Mouse (Mus musculus): ENCODE measurements around the gene Psmb2.

Gene Psmb2

DNA sequence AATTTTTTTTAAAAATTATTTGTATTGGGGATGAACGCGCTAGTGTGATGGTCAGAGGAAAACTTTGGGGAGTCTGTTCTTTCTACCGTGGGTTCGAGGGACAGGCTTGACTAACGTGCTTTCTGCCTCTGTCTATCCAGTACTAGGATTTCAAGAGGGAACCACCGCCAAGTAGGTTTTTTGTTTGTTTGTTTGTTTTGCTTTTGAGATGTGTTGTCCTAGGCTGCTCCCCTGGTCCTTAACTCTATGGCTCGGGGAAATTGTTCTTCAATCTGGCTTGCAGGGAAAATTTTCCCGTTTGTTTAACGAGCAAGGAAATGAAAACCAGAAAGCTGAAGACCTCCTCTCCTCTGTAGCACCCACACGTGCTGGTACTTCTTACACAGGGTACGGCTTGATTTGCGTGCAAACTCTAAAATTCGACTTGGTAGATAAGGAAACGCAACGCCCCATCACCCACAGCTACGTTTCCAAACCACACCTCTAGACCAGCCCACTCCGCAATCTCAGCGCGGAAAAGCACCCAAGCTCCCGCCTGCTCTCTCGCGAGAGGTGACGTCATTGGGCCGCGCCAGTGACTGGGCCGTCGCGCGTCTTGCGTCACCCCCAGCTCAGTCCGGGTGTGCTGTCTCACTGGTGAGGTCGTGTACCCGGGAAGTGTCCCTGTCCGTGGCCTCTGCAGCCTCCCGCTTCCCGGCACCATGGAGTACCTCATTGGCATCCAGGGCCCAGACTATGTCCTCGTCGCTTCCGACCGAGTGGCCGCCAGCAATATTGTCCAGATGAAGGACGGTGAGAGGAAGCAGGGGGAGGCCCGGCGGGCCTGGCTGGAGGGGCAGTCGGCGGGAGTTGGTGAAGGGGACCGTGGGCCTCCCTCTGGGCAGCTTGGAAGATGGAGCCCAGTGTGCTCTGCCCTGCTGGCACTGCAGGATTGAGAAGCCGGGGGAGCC lies at the start of gene Psmb2:
Psmb2 (plus strand) TSS at position 577 of the 950 bp plus-strand sequence.
- peak; percentile 89 to 97 for DNase-seq (ENCODE audit: low spot score in 2 of 2)

DNA sequence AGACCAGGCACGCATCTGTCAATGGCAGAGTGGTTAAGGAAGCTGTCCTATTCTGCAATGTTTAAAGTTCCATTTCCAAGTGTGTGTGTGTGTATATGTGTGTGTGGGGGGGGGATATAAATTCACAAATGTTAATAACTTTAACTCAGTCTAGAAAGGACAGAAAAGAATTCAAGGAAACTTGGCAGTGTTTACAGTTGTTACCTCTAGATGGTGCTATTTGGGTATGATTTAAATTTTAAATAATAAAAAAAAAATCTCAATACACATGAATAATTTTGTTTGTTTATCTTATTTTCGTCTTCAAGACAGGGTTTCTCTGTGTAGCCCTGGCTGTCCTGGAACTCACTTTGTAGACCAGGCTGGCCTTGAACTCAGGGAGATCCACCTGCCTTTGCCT lies 45.5 kb upstream of the Psmb2 start:
- DNase-seq (ENCODE audit: low spot score in 2 of 2) = no peak

DNA sequence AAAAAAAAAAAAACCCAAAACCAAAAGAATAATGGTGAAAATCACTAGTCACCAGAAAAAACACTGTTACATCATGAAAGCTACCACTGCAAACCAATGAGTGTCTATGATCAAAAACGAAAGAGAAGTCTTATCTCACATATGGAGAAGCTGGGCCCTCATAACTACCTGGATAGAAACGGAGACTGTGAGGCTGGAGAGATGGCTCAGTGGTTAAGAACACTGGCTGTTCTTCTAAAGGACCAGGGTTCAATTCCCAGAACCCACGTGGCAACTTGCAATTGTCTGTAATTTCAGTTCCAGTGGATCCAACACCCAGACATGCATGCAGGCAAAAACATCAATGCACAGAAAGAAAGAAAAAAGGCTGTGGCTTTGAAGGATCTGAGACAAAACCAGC lies 44.8 kb upstream of the Psmb2 start:
- DNase-seq (ENCODE audit: low spot score in 2 of 2) = no peak

DNA sequence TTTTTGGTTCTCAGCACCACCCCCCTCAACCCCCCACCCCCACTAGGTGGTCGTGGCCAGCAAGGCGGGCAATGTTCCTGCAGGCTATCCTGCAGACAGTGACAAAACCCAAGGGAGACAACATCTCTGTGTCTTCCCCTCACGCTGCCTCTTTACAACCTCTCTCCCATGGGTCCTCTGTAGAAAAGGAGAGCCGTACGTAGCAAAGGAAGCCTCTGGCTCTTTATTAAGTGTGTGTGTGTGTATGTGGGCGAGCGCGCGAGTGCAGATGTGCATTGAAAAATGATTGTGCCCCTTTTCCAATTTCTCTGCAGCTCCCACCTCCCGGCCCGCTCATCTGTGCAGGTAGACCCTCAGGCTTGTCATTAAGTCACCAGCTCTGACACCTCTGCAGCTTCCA lies 41.1 kb upstream of the Psmb2 start:
- no peak for DNase-seq (ENCODE audit: low spot score in 2 of 2)

DNA sequence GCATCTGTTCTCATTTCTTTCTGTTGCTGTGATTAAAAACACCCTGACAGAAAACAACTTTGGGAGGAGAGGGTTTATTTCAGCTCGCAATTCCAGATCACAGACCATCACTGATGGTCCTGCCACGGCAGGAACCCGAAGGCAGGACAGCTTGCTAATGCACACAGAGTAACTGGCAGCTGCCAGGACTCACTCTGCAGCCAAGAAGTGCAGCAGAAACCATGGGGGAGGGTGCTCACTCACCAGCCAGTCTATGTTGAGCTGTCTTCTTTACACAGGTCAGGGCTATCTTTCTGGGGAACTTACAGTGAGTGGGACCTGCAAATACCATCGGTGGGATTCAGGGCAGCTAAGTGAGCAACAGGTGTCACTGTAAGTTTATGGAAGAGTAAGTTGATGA lies 40.0 kb upstream of the Psmb2 start:
- DNase-seq (ENCODE audit: low spot score in 2 of 2) = no peak

DNA sequence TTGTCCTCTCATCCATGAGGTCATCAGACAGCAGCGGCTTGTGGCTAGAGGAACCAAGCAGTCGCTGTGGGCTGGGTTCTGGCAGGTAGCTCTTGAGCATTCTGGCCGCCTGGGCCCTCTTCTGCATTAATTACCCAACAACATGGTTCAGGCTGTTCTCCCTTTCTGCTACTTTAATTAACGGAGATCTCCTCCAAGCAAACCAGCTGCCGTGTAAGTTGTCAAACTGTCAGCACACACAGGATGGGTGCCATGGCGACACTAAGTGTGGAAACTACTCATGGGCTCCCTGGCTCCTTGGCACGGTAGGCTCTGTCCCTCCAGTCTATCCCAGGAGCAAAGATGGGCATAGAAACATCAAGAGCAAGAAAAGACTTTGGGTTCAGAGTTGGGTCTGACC lies 38.1 kb upstream of the Psmb2 start:
- DNase-seq (ENCODE audit: low spot score in 2 of 2) = no peak

DNA sequence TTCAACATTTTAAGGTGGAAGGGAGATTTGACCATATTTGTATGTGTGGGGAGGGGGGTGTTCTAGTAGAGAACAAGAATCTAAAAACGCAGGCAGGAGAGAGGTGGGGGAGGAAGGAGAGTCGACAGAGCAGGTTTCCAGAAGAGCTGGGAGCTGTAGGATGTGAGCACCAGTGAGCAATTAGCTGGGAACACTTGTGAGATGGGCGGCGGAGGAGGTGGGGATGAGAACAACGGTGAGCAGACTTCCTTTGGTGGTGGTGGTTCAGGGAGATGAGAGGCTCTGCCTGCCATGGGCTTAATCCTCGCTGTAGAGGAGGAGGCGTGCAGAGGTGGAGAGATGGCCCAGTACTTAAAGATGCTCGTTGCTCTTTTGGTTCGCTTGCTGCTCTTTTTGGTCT lies 35.5 kb upstream of the Psmb2 start:
- DNase-seq (ENCODE audit: low spot score in 2 of 2) = peak; percentile 20 to 72

DNA sequence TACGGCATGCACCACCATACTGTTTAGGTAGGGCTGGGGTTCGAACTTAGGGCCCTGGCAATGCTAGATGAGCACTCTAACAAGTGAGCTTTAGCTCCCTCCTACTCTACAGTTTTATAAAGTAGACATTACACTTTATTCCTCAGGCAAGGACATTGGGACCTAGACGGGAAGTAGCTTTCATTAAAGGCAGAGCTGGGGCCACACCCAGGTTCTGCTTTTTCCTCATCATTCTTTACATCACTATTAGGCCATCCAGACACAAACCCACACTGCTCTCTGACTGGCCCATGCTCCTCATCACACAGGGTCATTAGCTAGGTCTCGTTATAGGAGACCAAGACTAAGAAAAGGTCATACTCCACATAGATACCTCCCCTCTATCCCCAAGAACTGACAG lies 33.6 kb upstream of the Psmb2 start:
- no peak for DNase-seq (ENCODE audit: low spot score in 2 of 2)

DNA sequence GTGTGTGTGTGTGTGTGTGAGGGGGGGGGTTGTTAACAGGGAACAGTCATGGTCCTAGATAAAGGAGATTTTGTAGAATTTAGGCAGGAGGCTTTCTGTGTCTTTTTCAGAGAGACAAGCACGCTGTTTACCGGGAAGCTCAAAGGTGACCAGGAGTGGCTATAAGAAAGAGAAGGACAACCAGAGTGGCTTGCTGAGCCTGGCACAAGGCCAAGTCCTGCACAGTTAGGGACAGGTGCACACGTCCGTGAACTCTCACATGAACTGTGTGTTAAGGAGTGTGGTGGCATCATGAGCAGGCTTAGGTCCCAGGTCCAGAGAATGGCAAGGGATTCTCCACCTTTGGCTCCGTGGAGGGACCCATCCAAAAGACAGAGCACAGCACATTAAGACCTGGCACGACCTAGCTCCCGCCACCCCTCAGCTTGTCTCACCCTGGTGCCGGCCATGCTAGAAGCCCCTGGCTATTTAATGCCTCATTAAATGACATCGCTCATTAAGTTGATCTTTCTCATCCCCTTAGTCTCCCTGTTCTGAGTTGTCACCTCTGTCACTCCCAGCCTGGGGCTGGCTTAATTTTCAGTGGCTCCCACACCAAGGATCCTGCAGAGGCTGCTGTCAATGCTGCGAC lies 33.0 kb upstream of the Psmb2 start:
- DNase-seq (ENCODE audit: low spot score in 2 of 2) = no peak

DNA sequence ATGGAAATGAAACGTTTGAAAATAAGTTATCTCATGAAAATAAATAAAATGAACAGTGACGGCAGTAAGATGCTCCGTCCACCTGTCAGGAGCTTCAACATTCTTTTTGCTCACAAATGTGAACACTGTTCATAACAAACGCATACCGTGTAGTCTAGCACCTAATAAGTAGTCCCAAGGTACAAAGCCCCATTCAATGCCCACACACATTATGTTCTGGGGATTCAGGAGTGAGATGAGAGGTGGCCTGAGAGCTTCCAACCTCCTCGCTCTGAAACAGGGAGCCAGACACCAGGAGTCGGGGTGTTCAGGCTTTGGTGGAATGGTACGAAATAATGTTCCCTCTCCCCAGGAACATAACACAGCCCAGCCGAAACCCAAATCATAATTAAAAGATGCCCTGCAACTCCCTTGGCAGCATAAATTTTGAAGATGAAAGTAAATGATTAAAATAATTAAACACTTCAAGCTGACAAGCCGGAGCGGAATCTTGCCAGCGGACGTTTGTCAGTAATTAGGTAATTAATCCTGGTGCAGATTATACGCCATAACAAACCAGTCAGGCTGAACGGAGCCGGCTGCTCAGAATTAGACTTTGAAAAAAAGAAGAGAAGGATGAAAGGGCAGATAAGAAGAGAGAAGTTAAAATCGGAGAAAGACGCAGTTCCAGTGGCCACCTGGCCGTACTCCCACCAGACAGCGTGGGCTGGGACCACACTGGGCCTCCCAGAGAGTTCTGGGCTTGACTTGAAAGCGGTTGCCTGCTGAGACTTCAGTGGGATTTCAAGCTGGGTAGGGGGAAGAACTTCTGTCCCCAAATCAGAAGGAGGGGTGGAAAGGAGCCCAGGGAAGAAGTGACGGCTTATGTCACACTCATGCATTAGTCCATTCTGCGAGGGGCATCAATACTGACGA lies 29.2 kb upstream of the Psmb2 start:
- DNase-seq (ENCODE audit: low spot score in 2 of 2) = no peak

DNA sequence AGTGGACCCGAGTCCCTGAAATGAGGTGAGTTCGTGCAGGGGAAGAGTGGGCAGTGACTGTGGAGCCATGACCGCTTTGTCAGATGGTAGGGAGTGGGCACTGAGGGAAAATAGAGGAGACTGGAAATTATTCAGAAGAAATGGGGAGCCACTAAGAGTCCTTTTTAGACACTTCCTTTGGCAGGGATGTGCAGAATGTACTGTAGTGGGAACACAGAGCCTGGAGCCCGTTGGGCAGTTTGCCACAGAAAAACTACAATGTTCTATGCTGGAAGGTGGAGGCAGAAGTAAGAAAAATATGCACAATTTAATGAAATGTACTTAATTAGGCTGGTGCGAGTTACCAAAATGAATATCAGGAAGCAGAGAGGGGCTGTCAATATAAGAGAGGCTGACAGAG lies 24.3 kb upstream of the Psmb2 start:
- DNase-seq (ENCODE audit: low spot score in 2 of 2) = peak in 1 of 2 experiments; percentile 15

DNA sequence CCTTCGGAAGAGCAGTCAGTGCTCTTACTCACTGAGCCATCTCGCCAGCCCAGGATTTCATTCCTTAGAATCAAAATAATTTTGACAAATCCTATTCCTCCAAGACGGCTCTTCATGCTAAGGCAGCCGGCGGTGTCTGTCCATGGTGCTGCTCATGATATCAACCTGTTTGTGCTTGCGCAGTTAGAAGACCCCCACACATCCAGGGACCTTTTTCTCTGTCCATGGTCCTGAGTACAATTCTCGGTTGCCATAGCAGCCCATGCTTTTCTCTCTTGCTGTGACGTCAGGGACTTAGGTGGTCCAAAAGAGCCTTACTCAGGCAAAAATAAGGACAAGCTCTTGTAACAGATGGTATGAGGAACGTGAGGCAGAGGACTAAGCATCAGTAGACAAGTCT lies 22.1 kb upstream of the Psmb2 start:
- no peak for DNase-seq (ENCODE audit: low spot score in 2 of 2)

DNA sequence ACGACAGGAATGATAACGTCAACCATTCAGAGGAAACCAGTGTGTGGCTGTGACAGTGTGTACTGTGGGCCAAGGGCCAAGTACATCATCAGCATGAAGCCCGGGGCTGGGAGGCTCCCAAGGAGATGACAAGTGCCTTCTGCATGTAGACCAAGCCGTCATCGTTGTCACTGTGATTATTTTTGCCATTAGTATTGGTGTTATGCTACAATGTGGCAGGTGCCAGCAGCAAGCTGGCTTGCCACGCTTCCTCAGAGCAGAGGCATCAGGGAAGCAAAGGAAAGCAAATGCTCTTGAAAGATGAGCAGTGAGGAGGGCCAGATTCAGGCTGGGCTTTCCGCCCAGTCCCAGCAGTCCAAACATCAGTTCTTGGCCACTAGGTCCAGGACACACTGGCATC lies 16.2 kb upstream of the Psmb2 start:
- DNase-seq (ENCODE audit: low spot score in 2 of 2) = peak in 1 of 2 experiments; percentile 20

DNA sequence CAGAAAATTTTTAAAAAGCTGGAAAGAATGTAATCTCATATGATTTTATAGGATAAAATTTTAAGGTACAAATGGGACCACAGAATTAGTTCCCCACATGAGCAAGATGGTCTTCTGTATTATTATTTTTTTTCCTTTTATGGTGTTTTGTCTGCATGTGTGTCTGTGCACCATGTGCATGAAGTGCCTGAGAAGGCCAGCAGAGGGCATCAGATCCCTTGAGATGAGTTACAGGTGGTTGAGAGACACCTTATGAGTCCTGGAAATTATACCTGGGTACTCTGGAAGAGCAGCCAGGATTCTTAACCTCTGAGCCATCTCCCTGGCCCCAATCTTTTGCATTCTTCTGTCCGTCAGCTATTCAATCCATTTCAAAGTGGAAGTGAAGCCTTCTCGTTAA lies 10.4 kb upstream of the Psmb2 start:
- no peak for DNase-seq (ENCODE audit: low spot score in 2 of 2)

DNA sequence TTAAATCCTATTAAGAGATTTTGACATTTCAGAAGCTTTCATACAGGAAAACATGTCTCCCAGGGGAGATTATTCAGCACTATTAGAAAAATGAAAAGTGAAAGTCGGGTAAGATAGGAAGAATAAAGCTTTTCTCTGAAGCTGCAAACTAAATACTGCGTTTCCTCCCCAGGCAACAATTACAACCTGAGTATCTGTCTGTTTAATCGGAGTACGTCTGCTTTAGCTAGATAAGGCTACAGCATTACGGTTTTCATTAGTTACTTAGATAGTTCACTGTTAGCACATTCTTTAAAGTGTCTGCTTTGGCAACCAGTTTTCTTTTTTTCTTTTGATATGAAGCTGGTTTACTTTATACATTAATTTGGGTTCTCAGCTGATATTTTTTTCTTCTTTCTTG lies 4.9 kb downstream of the Psmb2 start:
- no peak for DNase-seq (ENCODE audit: low spot score in 2 of 2)

DNA sequence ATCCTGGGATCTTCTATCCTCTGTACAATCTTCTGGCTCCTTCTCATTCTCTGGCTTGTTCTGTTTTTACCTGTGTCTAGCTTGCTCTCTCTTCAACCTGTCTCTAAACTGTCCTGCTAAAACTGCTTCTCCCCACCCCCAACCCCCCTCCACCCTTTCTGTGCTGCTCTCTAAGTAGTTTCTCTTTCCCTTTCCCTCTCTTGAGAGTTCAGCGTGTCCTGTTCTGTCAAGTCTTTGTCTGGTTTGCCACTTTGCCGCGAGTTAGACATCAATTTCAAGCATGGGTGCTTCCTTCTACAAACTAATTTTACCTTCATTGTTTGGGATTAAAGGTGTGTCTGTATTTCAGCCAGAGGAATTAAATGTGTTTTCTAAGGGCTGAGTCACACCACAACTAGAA lies 5.7 kb downstream of the Psmb2 start:
- DNase-seq (ENCODE audit: low spot score in 2 of 2) = no peak

DNA sequence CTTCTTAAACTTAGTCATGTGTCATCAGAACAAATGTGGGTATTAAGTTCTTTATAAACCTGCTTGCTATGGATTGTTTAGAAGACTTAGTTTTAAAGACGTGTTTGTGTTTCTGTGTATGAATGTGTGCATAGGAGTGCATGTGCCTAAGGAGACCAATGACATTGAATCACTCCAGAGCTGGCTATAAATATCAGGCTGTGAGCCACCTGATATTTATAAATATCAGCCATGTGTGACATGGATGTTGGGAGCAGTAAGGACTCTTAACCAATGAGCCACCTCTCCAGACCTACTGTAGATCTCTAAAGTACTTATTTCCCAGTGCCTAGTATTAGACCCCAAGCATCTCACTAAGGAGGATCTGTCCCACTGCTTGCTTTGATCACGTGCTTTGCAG lies 12.0 kb downstream of the Psmb2 start:
- DNase-seq (ENCODE audit: low spot score in 2 of 2) = no peak

DNA sequence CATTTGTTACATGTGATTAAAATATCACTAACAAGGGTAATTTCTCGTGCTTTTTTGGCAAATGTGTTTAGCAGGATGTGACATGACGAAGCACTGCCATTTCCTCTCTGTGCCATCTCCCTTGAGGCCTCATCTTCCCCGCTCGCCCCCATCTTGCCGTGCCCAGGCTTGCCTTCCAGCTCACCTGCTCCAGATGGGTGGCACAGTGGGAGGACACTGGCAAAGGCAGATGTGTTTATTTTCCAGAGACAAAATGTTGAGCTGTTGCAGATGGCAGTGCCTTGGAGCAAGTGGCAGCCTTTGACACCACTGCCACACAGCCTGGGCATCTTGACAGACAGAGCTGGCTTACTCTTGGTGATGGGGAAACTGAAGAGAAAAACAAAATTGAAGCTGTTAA lies 15.6 kb downstream of the Psmb2 start:
- DNase-seq (ENCODE audit: low spot score in 2 of 2) = no peak

DNA sequence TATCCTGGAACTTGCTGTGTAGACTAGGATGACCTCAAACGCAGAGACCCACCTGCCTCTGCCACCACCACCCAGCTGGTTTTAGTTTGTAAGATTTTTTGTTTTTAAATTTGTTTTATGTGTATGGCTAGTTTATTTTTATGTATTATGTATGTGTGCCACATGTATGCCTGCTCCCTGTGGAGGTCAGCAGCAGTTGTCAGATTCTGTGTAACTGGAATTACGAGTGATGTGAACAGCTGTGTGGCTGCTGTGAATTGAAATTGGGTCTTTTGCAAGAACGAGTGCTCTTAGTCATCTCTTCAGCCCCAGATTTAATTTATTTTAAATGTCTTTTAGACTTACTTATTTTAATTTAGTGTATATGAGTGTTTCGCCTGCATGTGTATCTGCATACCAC lies 19.5 kb downstream of the Psmb2 start:
- no peak for DNase-seq (ENCODE audit: low spot score in 2 of 2)

DNA sequence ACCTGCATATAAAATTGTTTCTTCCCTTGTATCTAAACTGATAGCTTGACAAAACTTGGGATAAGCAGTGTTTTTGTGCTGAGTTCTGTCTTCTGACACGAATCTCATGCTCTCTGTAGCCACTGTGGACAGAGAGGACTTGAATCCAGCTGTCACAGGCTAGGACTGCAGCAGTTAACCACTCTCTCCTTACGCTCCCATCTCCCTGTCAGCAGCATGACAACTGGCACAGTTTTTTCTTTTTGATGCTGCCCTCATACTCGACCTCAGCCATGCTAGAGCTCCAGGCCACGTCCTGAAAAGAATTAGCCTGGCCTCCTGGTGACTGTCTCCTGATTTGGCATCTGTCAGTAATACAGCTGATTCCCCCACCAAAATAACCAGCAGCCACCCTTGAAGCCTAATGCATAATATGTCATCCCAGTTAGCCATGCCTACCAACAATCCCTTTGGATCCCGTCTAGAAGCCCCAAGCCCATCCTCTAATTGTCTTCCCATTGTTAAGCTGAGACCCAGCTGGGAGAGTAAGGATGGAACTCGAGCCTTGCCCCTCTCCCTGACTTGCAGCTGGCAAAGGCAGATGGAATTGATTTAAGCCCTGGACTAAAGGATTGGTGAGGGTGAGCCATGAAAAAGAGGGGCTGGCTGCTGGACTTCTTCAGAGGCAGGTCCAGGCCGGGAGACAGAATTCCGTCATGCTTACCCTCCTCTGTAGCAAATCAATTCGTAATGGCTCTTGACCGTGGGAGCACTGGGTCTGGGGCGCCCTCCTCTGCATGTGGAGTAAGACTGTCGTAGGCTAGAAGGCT lies 29.4 kb downstream of the Psmb2 start:
- no peak for DNase-seq (ENCODE audit: low spot score in 2 of 2)

DNA sequence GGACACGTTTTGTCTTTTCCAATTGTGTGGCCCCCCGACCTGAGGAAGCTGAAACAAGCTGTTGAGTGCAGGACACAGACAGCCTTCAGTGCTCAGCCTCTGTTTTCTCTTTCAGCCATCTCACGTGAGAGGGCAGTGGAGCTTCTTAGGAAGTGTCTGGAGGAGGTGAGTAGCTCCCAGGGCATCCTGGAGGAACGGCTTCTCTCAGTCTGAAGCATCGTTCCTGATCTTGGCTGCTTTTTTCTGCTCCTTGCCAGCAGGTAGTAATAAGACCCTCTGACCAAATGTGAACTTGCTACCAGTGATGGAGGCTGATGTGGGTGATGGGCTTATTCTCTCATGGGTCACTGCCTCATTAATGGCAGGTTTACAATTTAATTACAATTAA lies 30.0 kb downstream of the Psmb2 start:
- no peak for DNase-seq (ENCODE audit: low spot score in 2 of 2)
